Mouse (Mus musculus) layer of hippocampus, postnatal 25 days (tissue): ENCODE results near the gene Cpsf4. TPM values are rescaled to one million over a fixed set of nuclear protein-coding genes. Genes with fewer than 3 reads are reported as not detected.
"Not testable (repeated sequence)": the region's sequence is repeated elsewhere in the genome, so short reads cannot be mapped to it uniquely, and the experiment has no call there.

Experiments
- DNase-seq, 2 experiments: peaks; one replicate each; pipeline ENCODE4 v3.0.0; 2022; ENCODE audit warnings: mixed read lengths in 2 of 2, low spot score in 1 of 2; ENCODE audit errors: extremely low spot score in 1 of 2
- total RNA-seq, 2 experiments: library from RNA; stranded (reverse); gene quantifications; 2 replicates each; pipeline ENCODE4 v1.2.3; 2021

Gene Cpsf4
- total RNA-seq: 10 to 100 TPM; 22.1 to 25.3 TPM

DNA sequence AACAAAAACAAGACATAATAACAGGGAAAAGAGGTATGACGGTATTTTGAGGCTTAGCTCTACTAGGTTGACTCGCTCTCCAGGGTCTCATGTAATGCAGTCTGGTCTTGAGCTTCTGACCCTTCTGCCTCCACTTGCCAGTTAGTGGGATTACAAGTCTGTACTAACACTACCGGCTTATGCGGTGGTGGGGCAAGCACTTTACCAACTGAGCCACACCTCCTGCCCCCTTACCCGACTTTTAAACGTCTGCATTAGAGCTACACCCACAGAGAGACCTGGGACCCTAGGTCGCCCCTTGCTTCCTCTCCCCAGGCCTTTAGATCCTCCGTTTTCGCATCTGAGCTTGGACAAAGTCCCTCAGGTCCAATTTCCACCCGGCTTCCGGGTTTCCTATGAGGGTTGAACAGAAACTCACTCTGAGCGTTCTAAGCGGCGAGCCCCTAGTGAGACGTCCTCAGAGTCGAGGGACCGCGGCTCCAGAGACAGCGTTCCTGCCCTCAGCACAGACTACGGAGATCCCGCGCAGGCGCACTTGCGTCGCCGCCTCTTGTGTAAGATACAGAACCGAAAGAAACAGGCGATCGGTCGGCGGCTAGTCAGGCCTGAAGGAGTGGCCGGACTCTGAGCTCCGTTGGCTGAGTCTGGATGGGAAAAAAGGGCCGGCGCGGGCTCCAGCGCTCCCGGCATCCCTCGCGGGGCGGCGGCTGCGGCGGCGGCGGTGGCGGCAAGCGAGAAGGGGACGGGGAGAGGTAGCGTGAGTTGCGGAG lies at the start of gene Cpsf4, which contains the start of gene Ptcd1:
Cpsf4 (plus strand) TSS at position 678 of the 770 bp plus-strand sequence.
Ptcd1 (minus strand) TSS at position 573 of the 770 bp plus-strand sequence.
- DNase-seq: peak; percentile 94 to 99

DNA sequence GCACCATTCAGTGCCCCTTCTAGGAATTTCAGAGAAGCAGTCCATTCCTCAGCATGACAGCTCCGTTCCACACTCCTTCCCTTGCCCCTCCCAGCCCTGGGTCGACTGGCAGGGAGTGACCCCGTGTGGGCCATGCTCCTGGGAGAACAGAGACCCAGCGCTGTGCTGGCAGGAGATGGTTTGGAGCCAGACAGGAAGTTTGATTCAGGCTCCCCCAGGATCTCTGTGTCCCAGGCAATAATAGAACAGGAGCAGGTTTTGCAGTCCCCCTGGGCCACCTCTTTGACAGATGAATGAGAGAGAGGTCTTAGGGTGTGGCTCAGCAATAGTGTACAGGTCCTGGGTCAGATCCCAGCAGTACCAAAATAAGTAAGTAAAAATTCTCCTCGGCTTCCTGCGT lies 49.0 kb upstream of the Cpsf4 start:
- DNase-seq: no peak

DNA sequence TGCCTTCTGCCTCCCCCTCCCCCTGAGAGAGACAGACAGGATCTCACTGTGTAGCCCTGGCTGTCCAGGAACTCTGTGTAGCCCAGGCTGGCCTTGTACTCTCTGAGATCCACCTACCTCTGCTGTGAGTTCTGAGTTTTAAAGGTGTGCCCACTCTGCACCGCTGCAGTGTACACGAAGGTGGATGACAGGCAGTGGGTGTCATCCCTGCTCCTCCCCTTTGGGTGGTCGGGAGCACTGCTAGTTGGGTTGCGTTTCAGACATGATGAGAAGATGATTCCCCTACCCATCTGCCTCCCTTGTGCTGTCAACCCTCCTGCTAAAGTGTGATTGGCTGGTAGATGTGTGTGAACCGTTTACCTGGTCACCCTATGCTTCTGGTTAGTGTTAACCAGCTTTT lies 48.6 kb upstream of the Cpsf4 start:
- no peak for DNase-seq

DNA sequence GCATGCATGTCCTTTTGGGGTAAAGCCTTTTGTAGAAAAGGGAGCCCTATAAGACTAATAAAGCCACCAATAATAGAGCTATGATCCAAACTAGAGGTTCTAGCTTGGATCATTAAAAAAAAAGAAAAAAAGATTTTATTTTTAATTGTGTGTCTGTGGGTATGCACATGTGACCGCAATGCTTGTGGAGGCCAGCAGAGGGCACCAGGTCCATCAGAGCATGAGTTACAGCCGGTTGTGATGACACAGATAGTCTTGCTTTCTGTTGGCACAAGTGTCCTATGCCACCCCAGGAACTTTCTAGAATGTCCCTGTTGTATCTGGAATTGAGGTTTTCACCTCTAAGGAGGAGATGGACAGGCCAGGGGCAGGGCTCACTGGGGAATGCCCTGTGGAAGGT lies 47.6 kb upstream of the Cpsf4 start:
- DNase-seq: no peak

DNA sequence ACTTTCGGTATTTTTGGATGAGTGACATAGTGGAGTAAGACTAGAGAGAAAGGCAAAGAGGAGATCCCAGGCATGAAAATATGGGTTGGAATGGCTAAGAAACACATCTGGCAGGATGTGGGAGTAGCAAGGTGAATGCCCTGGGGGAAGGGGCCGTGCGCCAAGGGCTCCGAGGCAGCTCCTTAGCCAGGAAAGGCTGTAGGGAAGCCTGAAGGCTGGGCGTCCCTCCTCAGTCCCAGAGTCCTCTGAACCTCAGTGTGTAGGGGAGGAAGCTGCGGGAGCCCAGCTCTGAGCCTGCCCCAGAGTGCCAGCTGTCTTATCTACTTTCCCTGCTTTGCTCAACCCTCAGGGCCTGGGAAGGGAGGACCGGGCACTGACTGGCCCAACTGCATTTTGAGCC lies 46.1 kb upstream of the Cpsf4 start:
- DNase-seq: no peak

DNA sequence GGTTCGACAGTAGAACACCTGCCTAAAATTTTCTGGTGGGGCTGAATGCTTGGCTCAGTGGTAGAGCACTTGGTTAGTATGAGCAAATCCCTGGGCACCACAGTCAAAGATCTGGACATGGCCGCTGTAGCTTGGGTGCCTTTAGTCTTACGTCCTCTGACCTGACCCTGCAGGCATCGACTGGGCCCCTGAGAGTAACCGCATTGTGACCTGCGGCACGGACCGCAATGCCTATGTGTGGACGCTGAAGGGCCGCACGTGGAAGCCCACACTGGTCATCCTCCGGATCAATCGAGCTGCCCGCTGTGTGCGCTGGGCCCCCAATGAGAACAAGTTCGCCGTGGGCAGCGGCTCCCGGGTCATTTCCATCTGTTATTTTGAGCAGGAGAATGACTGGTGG lies 43.6 kb upstream of the Cpsf4 start:
- DNase-seq: no peak

DNA sequence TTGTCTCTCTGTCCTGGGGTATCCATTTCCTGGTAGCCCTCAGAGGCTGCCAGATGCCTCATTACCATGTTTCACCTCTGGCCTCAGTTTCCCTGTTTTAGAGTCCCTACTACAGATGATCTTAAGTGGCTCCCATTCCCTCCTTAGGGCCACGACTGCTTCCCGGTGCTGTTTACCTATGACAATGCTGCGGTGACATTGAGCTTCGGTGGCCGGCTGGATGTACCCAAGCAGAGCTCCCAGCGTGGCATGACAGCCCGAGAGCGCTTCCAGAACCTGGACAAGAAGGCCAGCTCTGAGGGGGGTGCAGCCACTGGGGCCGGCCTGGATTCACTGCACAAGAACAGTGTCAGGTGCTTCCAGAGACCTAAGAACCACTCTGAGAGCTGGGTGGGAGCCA lies 40.4 kb upstream of the Cpsf4 start:
- DNase-seq: no peak

DNA sequence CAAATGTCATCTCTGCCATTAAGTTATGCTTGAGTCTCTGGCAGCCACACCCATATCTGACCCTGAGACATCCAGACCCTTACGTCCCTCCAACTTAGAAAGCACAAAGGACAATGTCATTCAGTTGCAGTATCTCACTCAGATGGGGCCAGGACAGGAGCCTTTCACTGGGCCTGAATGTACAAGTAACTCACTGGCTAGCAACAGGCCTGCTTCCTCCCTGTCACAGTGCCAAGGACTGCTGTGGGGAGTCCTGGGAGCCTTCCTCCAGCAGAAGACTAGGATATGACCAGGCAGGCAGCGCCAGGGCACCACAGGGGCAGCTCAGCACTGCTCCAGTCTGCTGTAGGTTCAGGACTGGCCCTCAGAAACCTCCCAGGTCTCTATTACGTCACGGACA lies 37.9 kb upstream of the Cpsf4 start:
- DNase-seq: no peak

DNA sequence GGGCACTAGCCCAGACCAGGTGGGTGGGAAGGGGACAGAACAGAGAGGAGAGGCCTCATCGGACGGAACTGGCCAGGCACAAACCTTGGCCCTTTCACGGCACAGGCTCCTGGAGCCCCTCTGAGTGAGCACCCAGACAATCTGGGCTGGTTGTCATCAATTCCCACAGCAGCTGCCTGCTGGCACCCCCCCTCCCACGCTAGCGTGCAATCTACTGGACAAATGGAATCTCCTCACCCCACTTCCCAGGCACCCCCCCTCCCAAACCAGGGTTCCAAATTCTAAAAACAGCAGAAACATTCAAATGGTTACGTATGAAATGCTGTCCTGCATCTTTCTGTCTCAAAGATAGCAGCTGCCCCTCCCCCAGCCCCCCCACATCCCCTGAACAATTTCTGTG lies 37.2 kb upstream of the Cpsf4 start:
- not testable (repeated sequence) for DNase-seq

DNA sequence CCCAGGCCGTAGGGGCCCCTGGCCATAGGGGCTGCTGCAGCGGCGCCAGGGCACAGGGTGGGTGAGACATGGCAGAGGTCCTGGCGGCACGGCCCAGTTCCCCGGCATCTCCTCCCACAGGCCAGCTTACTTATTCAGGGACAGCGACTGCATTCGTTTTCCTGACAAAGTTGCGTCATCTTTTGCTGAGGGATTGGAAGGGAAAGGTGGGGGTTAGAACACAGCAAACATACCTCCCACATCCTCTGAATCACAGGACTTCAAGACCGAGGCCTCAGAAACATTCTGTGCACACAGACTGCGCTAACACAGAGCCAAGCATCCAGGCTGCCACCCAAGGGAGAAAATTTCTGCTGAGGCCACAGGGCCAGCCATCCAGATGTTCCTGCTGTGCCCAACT lies 36.8 kb upstream of the Cpsf4 start:
- no peak for DNase-seq

DNA sequence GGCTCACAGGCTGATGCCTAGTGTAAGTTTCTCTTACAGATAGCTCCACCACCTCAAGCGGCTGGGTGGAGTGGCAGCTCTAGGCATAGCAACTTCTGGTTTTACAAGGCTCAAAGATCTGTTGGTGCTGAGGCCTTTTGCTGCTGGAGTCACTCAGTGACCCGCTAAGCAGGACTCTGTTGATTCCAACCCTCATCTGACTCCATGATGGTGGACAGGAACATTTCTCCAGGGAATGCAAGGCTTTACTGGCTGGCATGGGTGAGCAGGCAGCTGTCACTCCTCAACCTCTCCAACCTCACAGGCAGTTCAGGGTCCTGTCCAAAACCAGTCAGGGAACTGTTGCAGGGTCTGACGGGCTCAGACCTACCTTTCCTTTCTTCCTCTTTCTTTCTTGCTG lies 36.0 kb upstream of the Cpsf4 start:
- no peak for DNase-seq

DNA sequence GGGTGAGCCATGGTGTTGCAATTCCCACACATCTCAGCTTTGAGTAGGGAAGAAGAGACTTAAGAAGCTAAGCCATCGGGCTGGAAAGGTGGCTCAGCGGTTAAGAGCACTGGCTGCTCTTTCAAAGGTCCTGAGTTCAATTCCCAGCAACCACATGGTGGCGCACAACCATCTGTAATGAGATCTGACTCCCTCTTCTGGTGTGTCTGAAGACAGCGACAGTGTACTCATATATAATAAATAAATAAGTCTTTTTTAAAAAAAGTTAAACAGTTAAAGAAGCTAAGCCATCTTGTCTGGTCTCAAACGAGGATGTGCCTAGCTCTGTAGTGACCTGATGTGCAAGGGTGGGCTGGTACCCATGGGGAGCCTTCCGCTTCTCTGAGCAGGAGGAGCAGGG lies 33.7 kb upstream of the Cpsf4 start:
- not testable (repeated sequence) for DNase-seq

DNA sequence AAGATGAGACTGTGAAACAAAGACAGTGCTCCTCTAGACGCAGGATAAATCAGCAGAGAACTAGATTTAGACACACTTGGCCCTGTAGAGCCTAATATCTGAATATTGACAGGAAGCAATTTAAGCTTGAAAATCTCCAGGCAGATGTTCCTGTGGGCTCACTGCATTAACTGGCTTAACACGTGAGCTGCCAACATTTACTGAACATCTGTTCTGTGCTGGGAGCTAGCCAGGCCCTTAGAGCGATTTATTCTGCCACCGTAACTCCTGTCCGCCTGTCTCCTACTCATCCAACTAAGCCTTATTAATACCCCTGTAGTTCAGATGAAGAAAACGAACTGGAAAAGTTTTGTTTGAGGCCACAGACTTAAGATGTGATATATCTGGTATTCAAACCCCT lies 28.2 kb upstream of the Cpsf4 start:
- DNase-seq: no peak

DNA sequence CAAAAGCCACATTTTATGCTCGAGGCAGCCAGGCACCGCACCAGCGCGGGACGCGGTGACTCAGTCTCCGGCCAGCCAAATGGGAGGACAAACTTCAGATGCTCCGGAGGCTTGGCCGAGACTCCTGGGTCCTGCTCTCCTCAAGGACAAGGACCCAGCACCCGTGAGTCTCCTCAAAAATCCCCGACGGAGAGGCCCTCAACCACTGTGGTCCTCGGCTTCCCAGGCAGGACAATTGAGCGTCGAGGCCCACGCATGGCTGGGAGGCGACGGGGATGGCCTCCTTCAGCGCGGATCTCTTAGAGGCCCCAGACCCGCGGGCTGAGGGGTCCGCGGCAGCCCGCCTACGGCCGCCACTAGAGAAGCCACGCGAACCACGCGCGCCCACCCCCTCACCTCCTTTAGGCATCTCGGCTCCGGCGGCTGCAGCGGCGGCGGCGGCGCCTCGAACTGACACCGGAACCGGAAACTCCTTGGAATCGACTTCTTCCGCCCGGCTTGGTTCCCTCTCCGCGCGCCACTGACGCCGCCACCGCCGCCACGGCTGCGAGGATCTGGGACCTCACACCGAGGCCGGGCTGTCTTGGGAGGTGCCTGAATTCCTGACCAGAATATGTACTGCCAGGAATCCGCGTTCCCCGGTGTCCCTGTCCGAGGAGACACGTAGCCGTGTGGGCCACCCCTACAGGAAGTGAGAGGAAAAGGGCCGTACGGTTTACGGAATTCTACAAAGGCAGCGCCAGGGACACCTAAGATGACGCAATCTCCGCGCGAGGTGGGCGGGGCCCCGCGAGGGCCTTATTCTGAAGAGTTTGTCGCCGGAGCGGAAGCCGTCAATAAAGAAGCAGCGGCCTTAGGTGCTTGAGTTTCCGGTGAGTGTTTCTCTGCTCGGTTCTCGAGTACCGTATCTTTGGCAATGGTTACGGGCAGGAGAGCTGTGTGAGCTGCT lies 27.2 kb upstream of the Cpsf4 start, which contains the start of the genes Pdap1 and Bud31:
Pdap1 (minus strand) TSS at position 668 of the 949 bp plus-strand sequence.
Bud31 (plus strand) TSS at position 792 of the 949 bp plus-strand sequence.
- DNase-seq: peak; percentile 95 to 99

DNA sequence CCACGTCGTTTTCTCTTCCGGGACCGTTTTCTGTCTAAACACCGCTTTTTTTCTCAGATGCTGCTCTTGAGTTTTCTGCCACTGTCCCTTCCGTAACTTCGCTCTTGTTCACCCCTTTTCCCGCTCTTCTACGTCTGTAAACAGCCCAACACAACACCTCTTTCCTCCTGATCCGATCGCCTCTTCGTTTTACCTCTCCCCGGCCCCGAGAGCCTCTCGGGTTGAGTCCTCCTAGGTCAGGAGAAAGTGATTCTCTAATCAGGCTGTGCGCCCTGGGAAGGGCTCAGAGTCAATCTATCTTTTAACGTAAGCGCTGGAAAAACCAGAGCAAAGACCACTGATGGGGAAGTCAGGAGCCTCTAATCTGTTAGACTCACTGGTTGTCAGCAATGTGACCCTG lies 26.4 kb upstream of the Cpsf4 start:
- no peak for DNase-seq

DNA sequence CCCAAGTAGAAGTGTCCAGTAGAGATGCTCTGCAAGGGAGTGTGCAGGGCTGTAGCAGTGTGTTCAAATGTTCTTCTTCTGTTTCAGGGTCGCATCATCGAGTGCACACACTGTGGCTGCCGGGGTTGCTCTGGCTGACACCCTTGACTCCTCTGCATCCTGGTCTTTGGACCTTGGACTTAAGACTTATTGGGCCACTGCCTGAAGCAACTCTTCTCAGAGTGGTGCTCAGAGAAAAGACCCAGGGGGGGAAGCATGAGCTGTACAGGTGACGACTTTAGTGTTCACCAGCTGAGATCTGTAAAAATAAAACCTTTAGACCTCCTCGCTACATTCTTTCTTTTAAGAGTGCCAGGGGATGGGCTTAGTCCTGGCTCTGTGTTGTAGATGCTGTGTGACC lies 19.3 kb upstream of the Cpsf4 start:
- no peak for DNase-seq

DNA sequence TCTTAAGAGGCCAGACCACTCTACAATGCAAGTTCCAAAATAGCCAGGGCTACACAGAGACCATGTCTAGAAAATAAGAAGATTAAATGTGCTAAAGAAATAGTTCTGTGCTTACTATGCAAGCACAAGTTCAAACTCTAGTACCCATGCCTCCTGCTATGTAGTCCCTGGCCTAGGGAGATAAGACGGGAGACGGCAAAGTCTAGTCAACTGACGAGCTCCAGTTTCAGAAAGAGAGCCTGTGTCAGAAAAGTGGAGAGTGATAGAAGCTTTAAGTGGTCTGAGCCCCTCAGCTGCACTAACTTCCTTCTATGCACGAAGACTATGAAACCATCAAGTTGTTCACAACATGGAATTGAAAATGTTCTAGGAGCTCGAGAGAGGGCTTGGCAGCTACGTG lies 17.7 kb upstream of the Cpsf4 start:
- no peak for DNase-seq

DNA sequence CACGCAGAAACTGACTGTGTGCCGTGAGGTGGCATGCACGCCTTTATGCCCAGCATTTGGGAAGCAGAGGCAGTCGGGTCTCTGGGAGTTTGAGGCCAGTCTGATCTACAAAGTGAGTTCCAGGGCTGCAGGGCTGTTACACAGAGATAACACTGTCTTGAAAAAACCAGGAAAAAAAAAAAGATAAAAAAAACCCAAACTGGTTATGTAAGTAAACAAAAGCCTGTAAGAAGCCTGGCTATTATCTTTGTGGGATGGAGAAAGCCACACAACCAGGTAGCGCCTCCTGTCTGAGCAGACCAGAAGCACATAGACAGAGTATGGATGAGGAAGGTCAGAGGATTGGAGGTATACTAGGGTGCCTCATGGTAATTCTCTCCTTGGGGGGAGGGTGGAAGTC lies 14.3 kb upstream of the Cpsf4 start:
- no peak for DNase-seq

DNA sequence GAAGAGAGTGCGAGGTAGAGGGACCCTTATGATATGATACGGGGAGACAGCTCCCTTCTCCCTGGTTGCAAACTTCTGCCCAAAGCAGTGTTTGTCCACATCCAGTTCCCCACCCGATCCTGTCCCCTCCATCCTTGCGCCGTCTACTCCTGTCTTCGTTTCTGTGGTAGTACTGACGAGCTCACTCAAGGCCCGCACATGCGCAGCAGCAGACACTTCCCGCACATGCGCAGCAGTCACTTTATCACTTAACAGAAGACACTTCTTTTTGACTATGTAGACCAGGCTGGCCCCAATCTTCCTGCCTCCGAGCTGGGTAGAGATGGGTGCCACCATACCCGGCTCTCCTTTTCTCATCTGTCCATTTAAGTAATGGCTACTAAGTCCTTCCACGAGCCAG lies 5.7 kb upstream of the Cpsf4 start:
- DNase-seq: no peak

DNA sequence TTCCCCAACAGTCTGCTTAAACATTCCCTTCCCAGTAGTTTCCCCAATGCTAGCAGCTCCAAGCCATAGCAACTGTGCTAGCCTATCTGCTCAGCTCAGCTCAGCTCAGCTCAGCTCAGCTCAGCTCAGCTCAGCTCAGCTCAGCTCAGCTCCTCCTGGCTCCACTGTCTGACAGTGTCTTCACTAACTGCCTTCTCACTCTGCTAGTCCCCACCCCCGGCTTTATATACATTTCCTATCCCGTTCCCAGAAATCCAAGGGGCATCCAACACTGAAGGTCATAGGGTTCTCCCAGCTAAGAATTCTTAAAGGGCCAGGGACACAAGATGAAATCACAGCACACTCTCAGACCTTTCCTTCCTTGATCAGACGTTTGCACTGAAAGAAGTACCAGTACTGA lies 2.3 kb upstream of the Cpsf4 start:
- DNase-seq: no peak

DNA sequence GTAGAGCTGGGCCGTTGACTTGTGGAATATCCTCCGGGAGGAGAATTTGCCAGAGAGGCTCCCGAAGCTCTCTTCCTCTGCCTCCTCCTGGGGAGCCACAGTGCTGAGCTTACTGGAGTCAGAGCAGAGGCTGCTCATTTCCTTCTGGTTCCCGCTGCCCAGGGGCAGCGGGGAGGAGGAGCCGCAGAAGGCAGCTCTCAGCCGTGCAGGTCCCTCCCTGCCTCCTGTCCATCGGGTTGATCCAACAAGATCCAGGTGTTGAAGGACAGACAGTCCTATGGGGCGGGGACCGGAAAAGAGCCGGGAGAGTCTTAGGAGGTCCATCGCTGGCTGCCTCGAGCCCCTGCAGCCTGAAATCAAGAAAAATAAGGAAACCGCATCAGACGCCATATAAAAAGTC lies 1.8 kb upstream of the Cpsf4 start:
- DNase-seq: no peak
